Mouse (Mus musculus) limb, embryonic 15.5 days (tissue): Measurements from ENCODE around the gene Nek7. TPM values are rescaled to one million over a fixed set of nuclear protein-coding genes. Genes with fewer than 3 reads are reported as not detected.

Experiments
- polyA plus RNA-seq: library from polyadenylated mRNA; unstranded; fragments of >200 nt; fragmentation: Nextera tagmentation; extraction: Ambion mirVana; gene quantifications from 2 replicates; pipeline ENCODE4 v1.2.1, GENCODE M21; 2015

The Nek7 gene
- polyA plus RNA-seq, 1 experiment from 2014 or later: 36.5 TPM

Other genes starting within 250 kb of the Nek7 start
- 11.7 and 13.5 TPM in 2 replicates for gene Lhx9, start 228.4 kb upstream of the Nek7 start, polyA plus RNA-seq
- gene 2310009B15Rik, start 236.7 kb upstream of the Nek7 start, polyA plus RNA-seq: 32.4 and 38.0 TPM in 2 replicates